Mouse (Mus musculus): ENCODE data around the gene Wasf2. TPM values are rescaled to one million over a fixed set of nuclear protein-coding genes. Genes with fewer than 3 reads are reported as not detected.

Wasf2 gene
- polyA plus RNA-seq, 1 experiment from 2014 or later: 109 TPM

- no peaks in the 10 kb centered on the region for H3K9me3 ChIP-seq (replicated peaks)
- no peak overlapping the region for H3K9ac ChIP-seq
- 18% methylated on average over 16 of the region's 16 CpGs for WGBS
- H3K4me2 ChIP-seq: peak overlapping the region; percentile 36
- H3K27ac ChIP-seq: peak overlapping the region; percentile 87
- peak overlapping the region; percentile 15; the same call in 1 of the 2 replicates for H3K4me3 ChIP-seq (replicated peaks)
- peak; percentile 69 for ATAC-seq (replicated peaks; ENCODE audit: low FRiP score)
- peaks cover 39% of the 10 kb centered on the region for H3K4me1 ChIP-seq
- H3K27me3 ChIP-seq: no peaks in the 10 kb centered on the region
- peaks cover 2% of the 10 kb centered on the region; the same call in 1 of the 2 replicates for H3K36me3 ChIP-seq
These were observed 26.6 kb upstream of the Wasf2 start for GRCm38 (mm10) chr4:133103525-133104193.

- H3K9me3 ChIP-seq (replicated peaks): no peaks in the 10 kb centered on the region
- no peaks in the 10 kb centered on the region for H3K27me3 ChIP-seq
- WGBS: 25% methylated on average over 10 of the region's 10 CpGs
- H3K4me2 ChIP-seq: peak overlapping the region; percentile 36
- ATAC-seq (replicated peaks; ENCODE audit: low FRiP score): peak; percentile 46
- H3K4me1 ChIP-seq: peaks cover 44% of the 10 kb centered on the region
- H3K27ac ChIP-seq: peak overlapping the region; percentile 87
- peaks cover 2% of the 10 kb centered on the region; the same call in 1 of the 2 replicates for H3K36me3 ChIP-seq
- H3K4me3 ChIP-seq (replicated peaks): no peak overlapping the region
- no peak overlapping the region for H3K9ac ChIP-seq
These were observed 26.1 kb upstream of the Wasf2 start for GRCm38 (mm10) chr4:133104194-133104569.

GRCm38 (mm10) chr4:133106691-133107090 is 23.6 kb upstream of the Wasf2 start:
- 95% methylated on average over 7 of the region's 7 CpGs for WGBS
- H3K9me3 ChIP-seq (replicated peaks): no peaks in the 10 kb centered on the region
- H3K27ac ChIP-seq: no peak overlapping the region
- peaks cover 46% of the 10 kb centered on the region for H3K4me1 ChIP-seq
- no peaks in the 10 kb centered on the region for H3K27me3 ChIP-seq
- no peak overlapping the region for H3K4me3 ChIP-seq (replicated peaks)
- no peak for ATAC-seq (replicated peaks; ENCODE audit: low FRiP score)
- H3K9ac ChIP-seq: no peak overlapping the region
- no peak overlapping the region for H3K4me2 ChIP-seq
- peaks cover 2% of the 10 kb centered on the region; the same call in 1 of the 2 replicates for H3K36me3 ChIP-seq

DNA sequence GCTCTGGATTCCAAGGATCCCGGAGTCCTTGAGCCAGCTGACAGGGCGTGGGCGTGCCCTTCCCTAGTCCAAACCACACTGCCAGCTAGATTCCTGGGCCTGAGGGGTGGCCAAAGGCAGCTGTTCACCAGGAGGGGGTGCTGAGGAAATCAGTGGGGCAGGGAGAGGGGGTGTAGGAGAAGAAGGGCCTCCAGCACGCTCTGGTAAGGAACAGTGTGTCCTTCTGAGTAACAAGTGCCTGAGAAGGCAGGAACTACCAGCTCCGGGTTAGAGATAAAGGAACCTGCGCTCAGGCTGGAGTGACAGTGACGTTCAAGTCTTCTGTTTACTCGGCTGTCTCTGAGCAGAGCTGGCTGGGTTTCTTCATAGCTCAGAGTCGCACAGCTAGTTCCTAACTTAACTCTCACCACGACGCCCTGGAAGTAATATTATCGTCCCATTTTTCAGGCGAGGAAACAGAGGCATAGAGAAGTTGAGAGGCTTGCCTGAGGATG is 22.5 kb upstream of the Wasf2 start:
- H3K27ac ChIP-seq: peak overlapping the region; percentile 62
- 61% methylated on average over 13 of the region's 13 CpGs for WGBS
- ATAC-seq (replicated peaks; ENCODE audit: low FRiP score): no peak
- no peaks in the 10 kb centered on the region for H3K36me3 ChIP-seq
- peaks cover 49% of the 10 kb centered on the region for H3K4me1 ChIP-seq
- no peak overlapping the region for H3K4me3 ChIP-seq (replicated peaks)
- H3K9me3 ChIP-seq (replicated peaks): no peaks in the 10 kb centered on the region
- H3K9ac ChIP-seq: no peak overlapping the region
- no peak overlapping the region for H3K4me2 ChIP-seq
- no peaks in the 10 kb centered on the region for H3K27me3 ChIP-seq

- H3K4me1 ChIP-seq: peaks cover 48% of the 10 kb centered on the region
- H3K27ac ChIP-seq: peak overlapping the region; percentile 62
- no peaks in the 10 kb centered on the region for H3K27me3 ChIP-seq
- no peaks in the 10 kb centered on the region for H3K36me3 ChIP-seq
- no peak overlapping the region for H3K9ac ChIP-seq
- 47% methylated on average over 13 of the region's 13 CpGs for WGBS
- H3K4me2 ChIP-seq: no peak overlapping the region
- ATAC-seq (replicated peaks; ENCODE audit: low FRiP score): no peak
- no peaks in the 10 kb centered on the region for H3K9me3 ChIP-seq (replicated peaks)
- no peak overlapping the region for H3K4me3 ChIP-seq (replicated peaks)
These were observed 21.6 kb upstream of the Wasf2 start for GRCm38 (mm10) chr4:133108481-133109334.

DNA sequence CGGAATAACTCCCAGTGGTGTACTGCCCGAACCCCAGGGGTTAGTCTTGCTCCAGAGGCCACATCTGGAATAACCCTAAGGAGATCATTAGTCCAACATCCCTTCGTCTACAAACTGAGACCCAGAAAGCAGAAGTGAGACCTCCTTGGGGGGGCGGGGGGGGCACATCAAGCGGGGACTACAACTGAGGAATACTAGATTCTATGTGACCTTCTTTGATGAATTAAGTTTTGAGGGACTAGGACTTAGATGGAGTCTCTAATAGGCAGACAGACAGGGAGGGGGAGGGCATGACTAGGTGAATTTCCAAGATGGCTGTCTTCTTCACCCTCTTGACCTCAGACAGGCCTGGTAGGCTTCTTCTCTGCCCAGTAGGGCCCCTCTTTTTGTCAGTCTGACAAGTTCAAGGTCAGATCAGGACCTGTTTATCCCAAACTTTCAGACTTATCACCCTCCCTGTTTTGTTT is 20.9 kb upstream of the Wasf2 start:
- no peak overlapping the region for H3K4me2 ChIP-seq
- no peaks in the 10 kb centered on the region for H3K9me3 ChIP-seq (replicated peaks)
- H3K4me3 ChIP-seq (replicated peaks): no peak overlapping the region
- no peak overlapping the region for H3K9ac ChIP-seq
- H3K27me3 ChIP-seq: no peaks in the 10 kb centered on the region
- H3K4me1 ChIP-seq: peaks cover 41% of the 10 kb centered on the region
- H3K27ac ChIP-seq: no peak overlapping the region
- no peaks in the 10 kb centered on the region for H3K36me3 ChIP-seq
- 52% methylated on average over 5 of the region's 5 CpGs for WGBS
- no peak for ATAC-seq (replicated peaks; ENCODE audit: low FRiP score)

DNA sequence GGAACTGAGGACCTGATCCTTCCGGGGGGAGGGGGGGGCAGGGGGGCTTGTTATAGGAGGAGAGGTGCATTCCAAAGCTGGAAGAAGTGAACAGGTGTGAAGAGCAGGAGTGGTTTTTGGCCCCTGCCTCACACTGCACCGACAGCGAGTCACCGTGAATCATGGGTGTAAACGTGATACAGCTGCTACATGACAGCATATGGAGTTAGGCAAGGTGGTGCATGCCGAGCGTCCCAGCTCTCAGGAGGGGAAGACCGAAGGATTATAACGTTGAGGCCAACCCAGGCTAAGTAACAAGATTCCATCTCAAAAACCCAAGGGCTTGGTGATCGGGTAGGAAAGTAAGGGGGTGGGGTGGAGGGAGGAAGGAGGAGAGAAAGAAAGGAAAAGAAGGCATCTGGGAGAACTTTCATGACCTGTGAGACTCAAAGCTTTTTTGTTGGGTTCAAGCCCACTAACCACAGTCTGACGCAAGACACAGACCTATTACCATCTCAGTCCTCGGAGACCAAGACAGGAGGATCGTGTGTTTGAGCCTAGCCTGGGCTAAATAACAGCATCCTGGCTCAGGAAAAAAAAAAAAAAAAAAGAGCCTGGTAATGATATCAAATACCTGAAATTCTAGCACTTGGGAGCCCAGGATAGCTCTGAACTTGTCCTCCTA is 18.0 kb upstream of the Wasf2 start:
- no peak for ATAC-seq (replicated peaks; ENCODE audit: low FRiP score)
- Histone ChIP-seq H3K9me3 (replicated peaks) (no peaks in the 10 kb centered on the region), H3K4me2 (no peak overlapping the region), H3K4me3 (replicated peaks) (no peak overlapping the region), H3K4me1 (peaks cover 56% of the 10 kb centered on the region), H3K36me3 (no peaks in the 10 kb centered on the region), H3K9ac (no peak overlapping the region), H3K27me3 (no peaks in the 10 kb centered on the region), H3K27ac (peak overlapping the region; percentile 45; the same call in 1 of the 2 replicates)
- WGBS: 31% methylated on average over 13 of the region's 13 CpGs

DNA sequence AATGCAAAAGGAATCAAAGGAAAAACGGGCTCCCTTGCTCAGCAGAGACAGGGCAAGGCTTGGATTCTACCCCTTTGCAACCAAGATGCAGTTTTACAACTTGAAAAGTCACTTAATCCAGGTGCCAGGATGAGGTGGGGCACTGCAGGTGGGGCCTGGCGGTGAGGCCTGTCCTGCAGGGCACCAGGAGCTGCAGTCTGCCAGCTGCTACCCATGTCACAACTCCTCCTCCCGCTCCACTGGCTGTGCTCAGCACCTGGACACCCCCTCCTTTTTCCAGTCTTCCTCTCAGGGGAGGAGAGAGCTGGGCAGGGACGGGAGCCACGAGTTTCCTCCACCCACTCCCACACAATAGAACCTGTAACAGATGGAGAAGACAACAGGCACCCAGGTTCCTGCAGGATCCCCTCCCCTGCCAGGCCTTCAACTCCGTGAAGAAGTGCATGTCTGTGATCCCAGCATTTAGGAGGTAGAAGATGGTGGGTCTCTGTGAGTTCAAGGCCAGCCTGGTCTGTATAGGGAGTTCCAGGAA is 16.9 kb upstream of the Wasf2 start:
- peaks cover 55% of the 10 kb centered on the region for H3K4me1 ChIP-seq
- no peak for ATAC-seq (replicated peaks; ENCODE audit: low FRiP score)
- no peaks in the 10 kb centered on the region for H3K9me3 ChIP-seq (replicated peaks)
- H3K27ac ChIP-seq: 0 out of 2 replicates have a peak overlapping the region, but pooled peaks have one; percentile 18
- H3K9ac ChIP-seq: no peak overlapping the region
- H3K36me3 ChIP-seq: no peaks in the 10 kb centered on the region
- H3K27me3 ChIP-seq: no peaks in the 10 kb centered on the region
- H3K4me2 ChIP-seq: no peak overlapping the region
- WGBS: 43% methylated on average over 6 of the region's 6 CpGs
- no peak overlapping the region for H3K4me3 ChIP-seq (replicated peaks)

GRCm38 (mm10) chr4:133114762-133115161 is 15.5 kb upstream of the Wasf2 start:
- Histone ChIP-seq H3K27me3 (no peaks in the 10 kb centered on the region), H3K27ac (no peak overlapping the region), H3K4me3 (replicated peaks) (no peak overlapping the region), H3K4me2 (no peak overlapping the region), H3K9me3 (replicated peaks) (no peaks in the 10 kb centered on the region), H3K4me1 (peaks cover 56% of the 10 kb centered on the region), H3K9ac (no peak overlapping the region), H3K36me3 (no peaks in the 10 kb centered on the region)
- ATAC-seq (replicated peaks; ENCODE audit: low FRiP score): no peak
- 63% methylated on average over 3 of the region's 3 CpGs for WGBS

GRCm38 (mm10) chr4:133115721-133116429 is 14.4 kb upstream of the Wasf2 start:
- H3K27me3 ChIP-seq: no peaks in the 10 kb centered on the region
- peak overlapping the region; percentile 98 for H3K27ac ChIP-seq
- peaks cover 66% of the 10 kb centered on the region for H3K4me1 ChIP-seq
- no peak overlapping the region for H3K4me2 ChIP-seq
- no peak overlapping the region for H3K9ac ChIP-seq
- H3K36me3 ChIP-seq: no peaks in the 10 kb centered on the region
- ATAC-seq (replicated peaks; ENCODE audit: low FRiP score): no peak
- WGBS: 67% methylated on average over 14 of the region's 14 CpGs
- no peak overlapping the region for H3K4me3 ChIP-seq (replicated peaks)
- no peaks in the 10 kb centered on the region for H3K9me3 ChIP-seq (replicated peaks)

GRCm38 (mm10) chr4:133116756-133117470 is 13.4 kb upstream of the Wasf2 start:
- Histone ChIP-seq H3K27me3 (no peaks in the 10 kb centered on the region), H3K4me3 (replicated peaks) (no peak overlapping the region), H3K36me3 (no peaks in the 10 kb centered on the region), H3K4me2 (peak overlapping the region; percentile 45), H3K4me1 (peaks cover 75% of the 10 kb centered on the region), H3K9ac (peak overlapping the region; percentile 24), H3K27ac (peak overlapping the region; percentile 98), H3K9me3 (replicated peaks) (no peaks in the 10 kb centered on the region)
- WGBS: 30% methylated on average over 3 of the region's 3 CpGs
- peak; percentile 50 for ATAC-seq (replicated peaks; ENCODE audit: low FRiP score)

Measured in kidney, embryonic 15.5 days (tissue).